Mouse (Mus musculus) urinary bladder, adult 2 months (tissue): ENCODE measurements at regions not wholly inside any gene's neighbourhood (a gene's known extent, or its start where the extent isn't known, plus 50 kb on each side); places are given as distances from the start of the nearest gene placed in this dataset.

Source experiments
- DNase-seq: peaks from one replicate; pipeline ENCODE4 v3.0.0; 2022; ENCODE audit warnings: low spot score

GRCm38 (mm10) chr2:169524429-169524828 is 63.1 kb downstream of the Gm11011 start:
- no peak for DNase-seq

- no peak for DNase-seq
Measured at GRCm38 (mm10) chr2:169519941-169520340, 67.6 kb downstream of the Gm11011 start.

DNA sequence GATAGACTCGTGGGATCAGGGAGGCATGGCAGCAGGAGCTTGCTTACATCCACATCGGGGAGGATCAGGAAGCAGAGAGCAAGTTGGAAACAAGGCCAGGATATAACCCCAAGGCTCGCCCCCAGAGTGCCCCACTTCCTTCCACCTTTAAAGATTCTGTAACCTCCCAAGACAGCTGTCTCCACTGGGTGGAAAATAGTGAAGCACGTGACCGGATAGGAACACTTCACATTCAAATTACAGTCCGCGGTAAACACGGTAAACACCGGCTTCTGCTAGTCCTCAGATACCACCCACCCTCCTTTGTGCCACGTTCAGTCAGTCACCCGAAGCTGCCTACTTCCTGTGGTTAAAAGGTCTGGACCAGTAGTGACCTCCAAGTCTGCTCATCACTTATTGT is 72.2 kb downstream of the Gm11011 start:
- DNase-seq = no peak

DNA sequence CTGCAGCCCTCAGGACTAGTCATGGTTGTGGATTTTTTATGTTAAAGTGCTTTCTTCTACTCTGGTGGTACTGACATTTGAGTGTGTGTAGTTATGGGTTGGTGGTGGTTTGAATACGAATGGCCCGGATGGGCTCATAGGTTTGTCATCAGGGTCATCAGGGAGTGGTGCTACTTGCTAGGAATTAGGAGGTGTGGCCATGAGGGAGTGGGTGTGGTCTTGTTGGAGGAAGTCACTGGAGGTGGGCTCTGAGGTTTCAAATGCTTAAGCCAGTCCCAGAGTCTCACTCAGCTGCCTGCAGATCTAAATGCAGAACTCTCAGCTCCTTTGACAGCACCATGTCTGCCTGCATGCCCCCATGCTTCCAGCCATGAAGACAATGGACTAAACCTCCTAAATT is 76.8 kb downstream of the Gm11011 start:
- no peak for DNase-seq

GRCm38 (mm10) chr2:169509406-169509805 is 78.1 kb downstream of the Gm11011 start:
- no peak for DNase-seq

DNA sequence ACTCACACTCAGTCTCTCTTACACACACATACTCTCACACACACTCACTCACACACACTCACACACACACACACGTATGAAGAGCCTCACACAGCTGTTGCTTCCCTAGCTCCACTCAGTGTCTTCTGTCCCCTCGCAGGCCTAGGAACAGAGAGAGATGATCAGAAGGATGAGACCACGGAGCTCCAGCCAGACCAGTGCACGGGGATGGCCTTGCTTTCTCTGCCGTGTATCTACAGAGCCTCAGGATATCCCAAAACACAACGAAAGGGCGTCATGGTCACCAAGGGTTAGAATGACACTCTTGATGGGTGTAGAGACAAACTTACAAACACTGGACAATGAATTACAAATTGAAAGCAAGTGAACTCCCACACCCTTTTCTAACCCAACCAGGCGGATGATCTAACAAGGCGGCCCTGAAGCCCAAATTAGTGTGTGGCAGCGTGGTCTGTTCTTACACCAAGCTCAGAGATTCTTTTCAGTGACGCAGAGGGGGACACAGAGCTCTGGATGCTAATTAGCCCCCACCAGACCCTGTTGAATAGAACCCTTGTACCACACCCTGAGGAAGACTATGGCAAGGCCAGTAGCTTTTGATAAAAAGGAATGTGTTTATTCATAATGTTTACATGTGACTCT is 83.0 kb downstream of the Gm11011 start:
- no peak for DNase-seq

- no peak for DNase-seq
Measured at GRCm38 (mm10) chr2:169503598-169503958, 84.0 kb downstream of the Gm11011 start.

- no peak for DNase-seq
Measured at GRCm38 (mm10) chr2:169502717-169503597, 84.6 kb downstream of the Gm11011 start.

GRCm38 (mm10) chr2:169501736-169502340 is 85.7 kb downstream of the Gm11011 start:
- no peak for DNase-seq

GRCm38 (mm10) chr2:169495368-169495767 is 92.2 kb downstream of the Gm11011 start:
- DNase-seq = no peak

DNA sequence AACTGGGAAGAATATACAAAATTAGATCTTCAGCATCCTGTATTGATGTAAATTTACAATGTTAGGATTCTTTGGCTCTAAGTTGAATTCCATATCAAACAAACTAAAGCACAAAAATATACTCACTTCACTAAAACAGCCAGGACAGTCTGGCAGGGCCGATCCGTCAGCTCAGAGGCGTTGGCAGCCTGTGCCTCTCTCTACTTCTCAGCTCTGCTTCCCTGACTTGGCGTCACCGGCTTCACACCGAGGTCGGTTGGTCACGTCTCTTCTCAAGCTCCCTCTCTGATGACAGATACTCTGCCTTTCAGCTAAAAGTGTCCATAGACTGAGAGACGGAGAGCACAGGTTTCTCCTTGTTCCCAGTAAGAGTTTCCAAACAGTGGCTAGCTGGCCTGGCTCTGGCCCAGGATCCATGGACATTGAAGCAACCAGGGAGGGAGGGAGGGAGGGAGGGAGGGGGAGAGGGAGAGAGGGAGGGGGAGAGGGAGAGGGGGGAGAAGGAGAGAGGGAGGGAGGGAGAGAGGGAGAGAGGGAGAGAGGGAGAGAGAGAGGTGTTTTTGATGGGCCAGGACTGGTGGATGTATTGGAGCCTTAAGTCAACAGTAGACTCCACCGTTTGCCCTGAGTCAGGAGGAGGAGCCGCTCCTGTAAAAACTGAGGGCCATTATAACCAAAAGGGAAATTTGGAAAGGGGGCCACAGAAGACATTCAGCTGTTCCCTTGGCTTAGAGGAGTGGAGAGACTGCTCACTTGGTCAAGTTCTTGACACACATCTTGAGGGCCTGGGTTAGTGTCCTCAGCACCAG is 92.8 kb downstream of the Gm11011 start:
- DNase-seq = no peak

DNA sequence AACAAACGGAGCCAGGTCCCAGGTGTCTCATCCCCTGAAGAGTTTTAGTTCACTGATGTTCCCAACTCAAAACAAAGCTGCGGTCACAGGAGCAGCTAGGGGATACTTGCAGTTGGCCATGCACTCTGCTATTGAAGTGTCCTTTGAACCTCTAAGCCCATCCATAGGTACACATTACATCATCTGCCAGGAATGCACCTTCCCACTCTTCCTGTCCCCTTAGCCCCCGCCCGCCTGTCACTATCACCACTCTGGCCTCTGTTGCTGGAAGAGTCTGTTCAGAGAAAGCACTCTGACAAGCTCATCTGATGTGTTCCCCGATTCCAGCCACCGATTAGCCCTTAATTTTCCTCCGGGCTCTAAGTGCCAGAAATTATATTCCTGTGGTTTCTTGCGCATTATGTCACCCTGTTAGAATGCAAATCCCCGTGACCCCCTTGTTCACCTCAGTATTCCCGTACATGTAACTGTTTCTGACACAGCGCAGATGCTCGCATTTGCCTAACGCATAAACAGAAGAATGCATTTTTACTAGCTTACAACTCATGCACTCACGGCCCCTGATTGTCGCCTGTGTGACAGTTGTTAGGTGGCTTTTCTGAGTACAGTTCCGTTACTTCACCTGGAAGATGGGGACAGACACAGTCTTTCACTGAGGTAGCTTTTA is 93.8 kb downstream of the Gm11011 start:
- DNase-seq = no peak

GRCm38 (mm10) chr2:169483934-169484333 is 103.6 kb downstream of the Gm11011 start:
- no peak for DNase-seq

GRCm38 (mm10) chr2:169481731-169482465 is 105.6 kb downstream of the Gm11011 start:
- no peak for DNase-seq

- no peak for DNase-seq
Measured at GRCm38 (mm10) chr2:169474418-169475112, 113.0 kb downstream of the Gm11011 start.

GRCm38 (mm10) chr2:169469538-169469937 is 118.0 kb downstream of the Gm11011 start:
- DNase-seq = no peak

- no peak for DNase-seq
Measured at GRCm38 (mm10) chr2:169467621-169468020, 119.9 kb downstream of the Gm11011 start.

GRCm38 (mm10) chr2:169464106-169464505 is 123.4 kb downstream of the Gm11011 start:
- DNase-seq = no peak

- no peak for DNase-seq
Measured at GRCm38 (mm10) chr2:169461491-169462039, 126.0 kb downstream of the Gm11011 start.

GRCm38 (mm10) chr2:169452956-169453355 is 134.6 kb downstream of the Gm11011 start:
- DNase-seq = no peak
